Mouse (Mus musculus) megakaryocyte, embryonic 14.5 days (primary cell): ENCODE measurements around the gene Larp4.

Source experiments
- FLI1 ChIP-seq: IDR thresholded peaks from 2 replicates; pipeline ENCODE4 v1.6.1; 2012; ENCODE audit warnings: low read length, inconsistent platforms, mixed read lengths
- GATA1 ChIP-seq: IDR thresholded peaks from 3 replicates; pipeline ENCODE4 v1.6.1; 2012; ENCODE audit warnings: mixed read lengths, low read length, inconsistent platforms, borderline replicate concordance

DNA sequence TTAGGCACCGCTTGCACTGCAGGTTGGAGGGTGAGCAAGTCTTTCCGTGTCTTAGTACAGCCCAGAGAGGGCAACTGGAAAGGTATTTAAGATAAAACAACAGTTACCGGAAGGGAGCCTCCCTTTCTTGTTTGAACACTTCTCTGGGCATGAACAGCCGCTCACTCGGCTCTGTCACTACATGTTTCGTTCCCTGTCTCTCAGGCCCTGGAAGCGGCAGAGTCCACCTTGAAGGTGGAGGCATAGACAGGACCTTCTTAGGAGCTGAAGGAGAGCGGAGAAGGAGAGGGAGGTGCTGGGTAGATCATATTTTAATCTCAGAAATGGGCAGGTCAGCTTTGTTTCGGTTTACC is 72.2 kb downstream of the Larp4 start:
- TF ChIP-seq GATA1 (no peak), FLI1 (no peak)
